Mouse (Mus musculus): Measurements from ENCODE around the gene Notch3.
"Not testable (repeated sequence)": the region's sequence is repeated elsewhere in the genome, so short reads cannot be mapped to it uniquely, and the experiment has no call there.

DNA sequence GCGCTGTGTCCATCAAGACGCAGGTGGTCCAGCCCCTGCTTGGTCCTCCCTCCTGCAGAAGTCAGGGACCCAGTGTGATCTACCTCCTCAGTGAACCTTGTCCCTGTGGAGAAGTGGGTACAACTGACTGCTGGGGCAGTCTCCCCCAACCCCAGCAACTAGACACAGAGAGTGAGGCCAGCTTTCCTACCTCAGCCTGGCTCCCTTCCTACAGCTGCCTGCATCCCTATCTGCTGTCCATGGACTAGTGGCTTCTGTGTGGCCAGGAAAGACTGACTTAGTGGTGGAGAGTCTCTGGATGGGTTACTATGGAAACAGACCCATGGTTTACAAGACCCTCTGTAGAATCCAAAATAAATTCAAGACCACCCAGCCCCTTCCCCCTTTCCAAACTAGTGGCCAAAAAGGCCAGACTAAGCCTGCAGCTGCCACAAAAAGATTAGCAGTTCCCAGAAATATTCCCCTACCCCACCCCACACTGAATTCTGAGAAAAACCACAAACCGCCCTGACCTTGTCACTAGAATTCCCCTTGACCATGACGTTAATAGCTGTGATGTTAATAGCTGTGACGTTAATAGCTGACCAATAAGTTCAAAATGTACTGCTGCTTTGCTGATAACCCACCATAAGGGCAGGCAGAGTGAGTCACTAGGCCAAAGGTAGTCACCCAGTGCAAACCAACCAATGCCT is 58.2 kb downstream of the Notch3 start:
- not testable (repeated sequence) for TF ChIP-seq POLR2A (IDR thresholded peaks at IDR 0.05; ENCODE audit: borderline replicate concordance, control insufficient read depth, low read depth, low read length); CTCF (IDR thresholded peaks at IDR 0.05; ENCODE audit: control insufficient read depth, insufficient read depth, low read length)
